In the genomic region with DNA sequence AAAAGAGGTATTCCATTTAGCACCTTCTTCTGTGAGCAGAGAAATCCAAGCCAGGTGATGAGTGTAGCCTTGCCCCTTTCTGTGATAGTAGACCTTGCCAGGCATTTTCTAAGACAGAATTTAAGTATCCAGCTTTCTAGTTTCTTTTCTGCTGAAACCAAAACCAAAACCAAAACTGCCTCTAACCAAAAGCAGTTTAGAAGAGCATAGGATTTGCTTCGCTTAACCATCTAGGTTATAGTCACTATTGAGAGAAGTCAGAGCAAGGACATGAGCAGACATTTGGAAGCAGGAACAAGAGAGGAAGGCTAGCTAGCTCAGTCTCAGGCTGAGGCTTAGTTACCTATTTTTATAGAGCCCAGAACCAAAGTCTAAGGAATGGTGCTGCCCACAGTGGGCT, we compare ENCODE assay signal across 24 mouse cellular contexts.
A peak's percentile ranks its signal among the peaks of the same experiment; 100 is the strongest.
DNase-seq lines count a peak whose midpoint lies in the region; ATAC-seq and TF ChIP-seq lines count a peak whose summit lies in the region.
"Had no signal": no experiment of that assay in that cellular context is flagged by ENCODE, and none has a peak within 500 bp of the region (broad histone marks: within the 10 kb centered on the region; RNA-seq: fewer than 3 reads in every experiment).

No protein-coding gene starts in this region.

- peak overlapping the region; percentile 41; the same call in 1 of the 2 replicates for H3K27ac ChIP-seq in spleen, adult 2 months (ENCODE audit: insufficient read depth, low read length)
- H3K27ac ChIP-seq in hindbrain, embryonic 14.5 days: no peak overlapping the region
- H3K27ac ChIP-seq: embryonic facial prominence, embryonic 13.5 days; embryonic facial prominence, embryonic 15.5 days; forebrain, embryonic 13.5 days; forebrain, embryonic 15.5 days had no signal

- H3K4me2 ChIP-seq in hindbrain, embryonic 14.5 days (replicated peaks): no peak overlapping the region
- H3K4me2 ChIP-seq: embryonic facial prominence, embryonic 13.5 days; embryonic facial prominence, embryonic 15.5 days; forebrain, embryonic 13.5 days; forebrain, embryonic 15.5 days had no signal

- H3K36me3 ChIP-seq in spleen, adult 2 months (ENCODE audit: control insufficient read depth, insufficient read depth, low read length): no peaks in the 10 kb centered on the region
- no peaks in the 10 kb centered on the region for H3K36me3 ChIP-seq in hindbrain, embryonic 14.5 days (replicated peaks; ENCODE audit: control insufficient read depth, insufficient read depth)
- H3K36me3 ChIP-seq: embryonic facial prominence, embryonic 13.5 days; embryonic facial prominence, embryonic 15.5 days; forebrain, embryonic 15.5 days had no signal

- no peak for DNase-seq in spleen, adult 2 months (ENCODE audit: low read depth in 1 of 2, low spot score in 2 of 2)
- DNase-seq in spleen, adult 12 weeks (ENCODE audit: low spot score): no peak
- peak; percentile 72 for DNase-seq in induced T-regulatory cell, adult 2 months (ENCODE audit: low read depth)
- peak; percentile 65 for DNase-seq in naive thymus-derived CD4-positive, alpha-beta T cell, adult 2 months (ENCODE audit: low read depth)
- no peak for DNase-seq in thymus, postnatal 0 days (ENCODE audit: low spot score)
- no peak for DNase-seq in hindbrain, embryonic 14.5 days (ENCODE audit: low spot score)
- DNase-seq in layer of hippocampus, adult 18-20 months (ENCODE audit: low spot score in 2 of 2): no peak
- DNase-seq: adrenal gland, adult 8-10 months; adrenal gland, postnatal 14 days; adrenal gland, postnatal 36 days; B cell, adult 2 months; cerebellum, adult 11 months; cerebellum, adult 18-20 months; cerebellum, adult 8-10 months; cerebellum, adult 9-11 months; cerebellum, postnatal 14 days; cerebellum, postnatal 36 days; embryo, embryonic 11 days; forebrain, postnatal 0 days had no signal

- H3K9ac ChIP-seq in hindbrain, embryonic 14.5 days: no peak overlapping the region
- H3K9ac ChIP-seq: embryonic facial prominence, embryonic 13.5 days; embryonic facial prominence, embryonic 15.5 days; forebrain, embryonic 13.5 days; forebrain, embryonic 15.5 days; forebrain, postnatal 0 days had no signal

- H3K9me3 ChIP-seq in hindbrain, embryonic 14.5 days (ENCODE audit: control insufficient read depth, low read length): no peaks in the 10 kb centered on the region
- H3K9me3 ChIP-seq: embryonic facial prominence, embryonic 13.5 days; embryonic facial prominence, embryonic 15.5 days; forebrain, embryonic 13.5 days; forebrain, embryonic 15.5 days had no signal

- no peak overlapping the region for H3K4me3 ChIP-seq in spleen, adult 2 months (ENCODE audit: extremely low read depth, insufficient read depth, insufficient read length)
- no peak overlapping the region for H3K4me3 ChIP-seq in hindbrain, embryonic 14.5 days (replicated peaks; ENCODE audit: low read length)
- H3K4me3 ChIP-seq: embryonic facial prominence, embryonic 13.5 days; embryonic facial prominence, embryonic 15.5 days; forebrain, embryonic 13.5 days; forebrain, embryonic 15.5 days had no signal

- WGBS in spleen, adult 2 months: 65% methylated on average over 1 of the region's 1 CpGs
- 94% methylated on average over 1 of the region's 1 CpGs for WGBS in hindbrain, embryonic 14.5 days

- no peaks in the 10 kb centered on the region for H3K4me1 ChIP-seq in spleen, adult 2 months (ENCODE audit: control insufficient read depth, insufficient read depth, insufficient read length)
- H3K4me1 ChIP-seq in hindbrain, embryonic 14.5 days (replicated peaks; ENCODE audit: control insufficient read depth, insufficient read depth, low read length): no peaks in the 10 kb centered on the region
- H3K4me1 ChIP-seq: embryonic facial prominence, embryonic 13.5 days; embryonic facial prominence, embryonic 15.5 days; forebrain, embryonic 13.5 days; forebrain, embryonic 15.5 days had no signal

- H3K27me3 ChIP-seq in spleen, adult 2 months (ENCODE audit: control insufficient read depth, insufficient read depth, low read length): no peaks in the 10 kb centered on the region
- no peaks in the 10 kb centered on the region for H3K27me3 ChIP-seq in hindbrain, embryonic 14.5 days (ENCODE audit: control insufficient read depth, insufficient read depth, low read length)
- H3K27me3 ChIP-seq: embryonic facial prominence, embryonic 13.5 days; embryonic facial prominence, embryonic 15.5 days; forebrain, embryonic 13.5 days; forebrain, embryonic 15.5 days had no signal

- peak; percentile 84 for ATAC-seq in CD4-positive, CD25-positive, alpha-beta regulatory T cell, adult 4 months
- ATAC-seq in hindbrain, embryonic 14.5 days (ENCODE audit: low FRiP score): no peak
- ATAC-seq: forebrain, embryonic 13.5 days; forebrain, embryonic 15.5 days; forebrain, postnatal 0 days had no signal

- no peak for TF ChIP-seq POLR2A in spleen, adult 2 months (IDR thresholded peaks at IDR 0.05; ENCODE audit: low read depth, low read length)

- TF ChIP-seq CTCF in spleen, adult 2 months (IDR thresholded peaks at IDR 0.05; ENCODE audit: extremely low read depth, insufficient read depth, insufficient read length, insufficient replicate concordance): no peak

Comparison
In these comparisons a context has a peak if more than half of its experiments do, and no peak if none do; other contexts are left out.
1. DNase-seq: peak in induced T-regulatory cell, adult 2 months (single experiment) and naive thymus-derived CD4-positive, alpha-beta T cell, adult 2 months (single experiment); none in spleen, adult 2 months (0 of 2), spleen, adult 12 weeks (single experiment), thymus, postnatal 0 days (single experiment), hindbrain, embryonic 14.5 days (single experiment) and layer of hippocampus, adult 18-20 months (0 of 2).